Mouse (Mus musculus) MEL (cell line): ENCODE results near the gene Olfr672. TPM values are rescaled to one million over a fixed set of nuclear protein-coding genes. Genes with fewer than 3 reads are reported as not detected.
"Not testable (repeated sequence)": the region's sequence is repeated elsewhere in the genome, so short reads cannot be mapped to it uniquely, and the experiment has no call there.

Experiments used
- DNase-seq: peaks from one replicate; pipeline ENCODE4 v3.0.0; 2011; ENCODE audit warnings: low read depth, low spot score
- H3K27ac ChIP-seq: 2 replicates; pipeline ENCODE4 v1.5.1; 2012; ENCODE audit warnings: low read depth, mild to moderate bottlenecking, control low read depth, low read length, moderate library complexity; ENCODE audit not compliant: control insufficient read depth
- H3K27me3 ChIP-seq, 2 experiments: fragments of 150-350 bp in 1 of 2; sonication (generic) in 1 of 2; 2 replicates each; pipeline ENCODE4 v1.6.1; 2012; ENCODE audit warnings: low read length in 2 of 2, mild to moderate bottlenecking in 2 of 2, improper control_type of control experiment in 1 of 2, moderate library complexity in 1 of 2; ENCODE audit not compliant: insufficient read depth in 2 of 2, control insufficient read depth in 1 of 2
- H3K36me3 ChIP-seq, 2 experiments: 2 replicates each; pipeline ENCODE4 v1.6.1; 2012 to 2014; ENCODE audit warnings: low read length in 2 of 2, improper control_type of control experiment in 1 of 2, inconsistent platforms in 1 of 2, mild to moderate bottlenecking in 1 of 2; ENCODE audit not compliant: insufficient read depth in 2 of 2, control insufficient read depth in 1 of 2
- H3K4me1 ChIP-seq, 2 experiments: fragments of 150-350 bp in 1 of 2; sonication (generic) in 1 of 2; 2 replicates each; pipeline ENCODE4 v1.6.1; 2012; ENCODE audit warnings: low read length in 2 of 2, improper control_type of control experiment in 1 of 2, mild to moderate bottlenecking in 1 of 2; ENCODE audit not compliant: insufficient read depth in 2 of 2, control insufficient read depth in 1 of 2
- H3K4me3 ChIP-seq, 2 experiments: fragments of 150-350 bp in 1 of 2; sonication (generic) in 1 of 2; 2 replicates each; pipeline ENCODE4 v1.5.1; 2012; ENCODE audit warnings: low read depth in 2 of 2, low read length in 2 of 2, mild to moderate bottlenecking in 2 of 2, moderate library complexity in 2 of 2, control low read depth in 1 of 2, improper control_type of control experiment in 1 of 2; ENCODE audit not compliant: control insufficient read depth in 1 of 2, insufficient read depth in 1 of 2
- H3K79me2 ChIP-seq: 2 replicates; pipeline ENCODE4 v1.6.1; 2012; ENCODE audit warnings: mild to moderate bottlenecking, low read length, moderate library complexity; ENCODE audit not compliant: control insufficient read depth, poor library complexity, insufficient read depth
- H3K9ac ChIP-seq: 2 replicates; pipeline ENCODE4 v1.6.1; 2012; ENCODE audit warnings: low read depth, mild to moderate bottlenecking, control low read depth, low read length, moderate library complexity; ENCODE audit not compliant: control insufficient read depth, poor library complexity, severe bottlenecking
- H3K9me3 ChIP-seq: fragments of 150-350 bp; sonication (generic); replicated peaks from 2 replicates; pipeline ENCODE4 v1.6.1; 2012; ENCODE audit warnings: mild to moderate bottlenecking, low read length, improper control_type of control experiment, moderate library complexity; ENCODE audit not compliant: insufficient read depth
- BHLHE40 ChIP-seq: IDR thresholded peaks from 2 replicates; pipeline ENCODE4 v1.6.1; 2012; ENCODE audit warnings: low read depth, mild to moderate bottlenecking, inconsistent platforms, low read length, improper control_type of control experiment, borderline replicate concordance
- CHD1 ChIP-seq: IDR thresholded peaks from 2 replicates; pipeline ENCODE4 v1.6.1; 2012; ENCODE audit warnings: low read depth, mild to moderate bottlenecking, inconsistent platforms, low read length, improper control_type of control experiment
- ELF1 ChIP-seq: IDR thresholded peaks from 2 replicates; pipeline ENCODE4 v1.6.1; 2014; ENCODE audit warnings: low read depth, mild to moderate bottlenecking, inconsistent platforms, low read length, improper control_type of control experiment, moderate library complexity
- GABPA ChIP-seq: IDR thresholded peaks from 2 replicates; pipeline ENCODE4 v1.6.1; 2012; ENCODE audit warnings: low read depth, mild to moderate bottlenecking, inconsistent platforms, low read length, improper control_type of control experiment, moderate library complexity
- KAT2A ChIP-seq: conservative IDR thresholded peaks from 2 replicates; pipeline ENCODE4 v1.6.1; 2012; ENCODE audit warnings: low read depth, low read length, improper control_type of control experiment, inconsistent platforms
- MAFK ChIP-seq: IDR thresholded peaks from 2 replicates; pipeline ENCODE4 v1.6.1; 2011; ENCODE audit warnings: low read depth, mild to moderate bottlenecking, low read length, improper control_type of control experiment, borderline replicate concordance
- MAX ChIP-seq: IDR thresholded peaks from 2 replicates; pipeline ENCODE4 v1.6.1; 2011; ENCODE audit warnings: low read length, improper control_type of control experiment
- MEF2A ChIP-seq: IDR thresholded peaks from 2 replicates; pipeline ENCODE4 v1.6.1; 2014; ENCODE audit warnings: low read depth, mild to moderate bottlenecking, inconsistent platforms, low read length, improper control_type of control experiment; ENCODE audit not compliant: poor library complexity, insufficient replicate concordance, severe bottlenecking; ENCODE audit errors: extremely low read depth
- MYB ChIP-seq: IDR thresholded peaks from 2 replicates; pipeline ENCODE4 v1.6.1; 2011; ENCODE audit warnings: mild to moderate bottlenecking, low read depth, low read length, improper control_type of control experiment
- MYC ChIP-seq: IDR thresholded peaks from 2 replicates; pipeline ENCODE4 v1.6.1; 2011; ENCODE audit warnings: low read depth, mild to moderate bottlenecking, low read length, improper control_type of control experiment, moderate library complexity
- NELFE ChIP-seq: IDR thresholded peaks from 2 replicates; pipeline ENCODE4 v1.6.1; 2011; ENCODE audit warnings: low read depth, low read length, improper control_type of control experiment
- NRF1 ChIP-seq: IDR thresholded peaks from 2 replicates; pipeline ENCODE4 v1.6.1; 2014; ENCODE audit warnings: low read depth, mild to moderate bottlenecking, inconsistent platforms, low read length, improper control_type of control experiment, moderate library complexity; ENCODE audit not compliant: poor library complexity, insufficient read depth, severe bottlenecking
- POLR2AphosphoS5 ChIP-seq: IDR thresholded peaks from 2 replicates; pipeline ENCODE4 v1.6.1; 2012; ENCODE audit warnings: low read depth, borderline replicate concordance, mild to moderate bottlenecking, inconsistent platforms, low read length, moderate library complexity, mixed read lengths
- RAD21 ChIP-seq: IDR thresholded peaks from 2 replicates; pipeline ENCODE4 v1.6.1; 2011; ENCODE audit warnings: mild to moderate bottlenecking, low read depth, low read length, improper control_type of control experiment
- UBTF ChIP-seq: IDR thresholded peaks from 2 replicates; pipeline ENCODE4 v1.6.1; 2012; ENCODE audit warnings: low read depth, mild to moderate bottlenecking, inconsistent platforms, low read length, improper control_type of control experiment, moderate library complexity, borderline replicate concordance; ENCODE audit not compliant: insufficient read depth
- polyA plus RNA-seq, 2 experiments: library from polyadenylated mRNA; stranded (reverse) in 1 of 2; unstranded in 1 of 2; fragments of >175 nt in 1 of 2; fragments of >200 nt in 1 of 2; gene quantifications; 2 replicates each; pipeline versions ENCODE4 v1.2.1 to v1.2.4; 2012; ENCODE audit warnings: low replicate concordance in 2 of 2, low read depth in 1 of 2; ENCODE audit not compliant: insufficient read length in 2 of 2, insufficient read depth in 1 of 2, missing spikeins in 1 of 2
- total RNA-seq: library from RNA; depleted of rRNA; stranded (reverse); fragments of 300-350 nt; gene quantifications from 2 replicates; pipeline ENCODE4 v1.2.3, GENCODE M21; 2012; rRNA removed

Olfr672 gene
- total and polyA plus RNA-seq, 3 experiments: not detected

DNA sequence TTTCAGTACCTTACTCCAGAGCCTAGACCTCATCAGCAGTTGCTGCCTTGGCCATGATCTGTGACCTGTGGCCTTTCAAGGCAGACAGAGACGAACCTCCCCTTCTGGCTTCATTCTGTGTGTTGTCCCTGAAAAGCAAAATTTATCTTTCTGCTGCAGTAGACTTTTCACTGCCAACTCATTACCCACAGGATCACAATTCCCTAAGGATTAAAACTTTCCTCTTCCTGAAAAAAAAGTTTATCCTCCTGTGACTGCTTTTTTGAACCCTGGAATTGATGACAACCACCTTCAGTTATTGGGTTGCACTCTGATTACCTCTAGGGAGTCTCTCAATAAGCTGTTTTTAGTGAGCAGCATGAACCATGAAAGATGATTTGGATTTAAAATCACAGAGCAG, 39.3 kb downstream of the Olfr672 start, which contains the start of gene Olfr670:
Olfr670 (minus strand) TSS at position 101 of the 400 bp plus-strand sequence.
- Histone ChIP-seq H3K27ac (no peak within 1 kb of the TSS), H3K27me3 (no peaks in the 10 kb centered on the region), H3K9ac (no peak within 1 kb of the TSS), H3K79me2 (no peaks in the 10 kb centered on the region), H3K4me3 (no peak within 1 kb of the TSS), H3K4me1 (no peaks in the 10 kb centered on the region), H3K36me3 (no peaks in the 10 kb centered on the region), H3K9me3 (no peaks in the 10 kb centered on the region)
- TF ChIP-seq CHD1 (no peak), MAFK (no peak), POLR2AphosphoS5 (no peak), UBTF (no peak), KAT2A (no peak), RAD21 (no peak), NRF1 (no peak), MAX (no peak), ELF1 (no peak), MEF2A (no peak), BHLHE40 (no peak), MYB (no peak), NELFE (no peak), MYC (no peak), GABPA (no peak)
- DNase-seq: no peak

DNA sequence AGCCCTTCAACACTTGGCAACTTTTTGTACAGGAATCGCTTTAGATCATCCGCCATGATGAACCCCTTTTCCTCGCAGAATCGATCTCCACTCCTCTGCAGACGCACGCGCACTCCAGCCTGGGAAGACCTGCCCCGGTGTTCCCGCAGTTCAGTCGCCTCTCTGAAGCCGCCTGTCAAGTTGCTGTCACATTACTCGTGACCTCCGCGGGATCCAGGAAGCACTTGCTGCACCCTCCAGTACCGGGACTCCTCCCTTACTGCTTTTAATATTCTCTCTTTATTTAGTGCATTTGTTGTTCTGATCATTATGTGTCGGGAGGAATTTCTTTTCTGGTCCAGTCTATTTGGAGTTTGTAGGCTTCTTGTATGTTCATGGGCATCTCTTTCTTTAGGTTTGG, 51.6 kb downstream of the Olfr672 start:
- not testable (repeated sequence) for H3K9me3 ChIP-seq, DNase-seq

More for the DNA sequence above, 51.6 kb downstream of the Olfr672 start:
- H3K36me3 ChIP-seq, H3K79me2 ChIP-seq, H3K4me3 ChIP-seq, H3K9ac ChIP-seq, H3K27me3 ChIP-seq, H3K4me1 ChIP-seq, H3K27ac ChIP-seq: not testable (repeated sequence)

Other genes starting within 250 kb of the Olfr672 start
- not detected in 2 replicates for gene Usp17le, start 224.6 kb downstream of the Olfr672 start, total RNA-seq
- not detected for gene Usp17le, start 224.6 kb downstream of the Olfr672 start, polyA plus RNA-seq
- not detected in 2 replicates for gene Usp17lb, start 159.4 kb downstream of the Olfr672 start, total RNA-seq
- gene Usp17lb, start 159.4 kb downstream of the Olfr672 start, polyA plus RNA-seq: not detected
- gene Usp17la, start 145.0 kb downstream of the Olfr672 start, total RNA-seq: not detected in 2 replicates
- gene Usp17la, start 145.0 kb downstream of the Olfr672 start, polyA plus RNA-seq: not detected
- not detected in 2 replicates for gene Olfr665, start 124.0 kb downstream of the Olfr672 start, total RNA-seq
- not detected for gene Olfr665, start 124.0 kb downstream of the Olfr672 start, polyA plus RNA-seq
- gene Olfr666, start 106.1 kb downstream of the Olfr672 start, total RNA-seq: not detected in 2 replicates
- gene Olfr666, start 106.1 kb downstream of the Olfr672 start, polyA plus RNA-seq: not detected
- gene Olfr667, start 80.5 kb downstream of the Olfr672 start, total RNA-seq: not detected in 2 replicates
- gene Olfr667, start 80.5 kb downstream of the Olfr672 start, polyA plus RNA-seq: not detected
- not detected in 2 replicates for gene Olfr668, start 74.0 kb downstream of the Olfr672 start, total RNA-seq
- not detected for gene Olfr668, start 74.0 kb downstream of the Olfr672 start, polyA plus RNA-seq
- gene Olfr669, start 67.8 kb downstream of the Olfr672 start, total RNA-seq: not detected in 2 replicates
- not detected for gene Olfr669, start 67.8 kb downstream of the Olfr672 start, polyA plus RNA-seq
- gene Olfr670, start 39.4 kb downstream of the Olfr672 start, total RNA-seq: not detected in 2 replicates
- gene Olfr670, start 39.4 kb downstream of the Olfr672 start, polyA plus RNA-seq: not detected
- gene Olfr671, start 22.9 kb downstream of the Olfr672 start, total RNA-seq: not detected in 2 replicates
- gene Olfr671, start 22.9 kb downstream of the Olfr672 start, polyA plus RNA-seq: not detected
- not detected in 2 replicates for gene Olfr675, start 26.4 kb upstream of the Olfr672 start, total RNA-seq
- gene Olfr675, start 26.4 kb upstream of the Olfr672 start, polyA plus RNA-seq: not detected
- gene Olfr676, start 30.7 kb upstream of the Olfr672 start, total RNA-seq: not detected in 2 replicates
- gene Olfr676, start 30.7 kb upstream of the Olfr672 start, polyA plus RNA-seq: not detected
- not detected in 2 replicates for gene Olfr677, start 49.3 kb upstream of the Olfr672 start, total RNA-seq
- gene Olfr677, start 49.3 kb upstream of the Olfr672 start, polyA plus RNA-seq: not detected
- gene Olfr678, start 62.4 kb upstream of the Olfr672 start, total RNA-seq: not detected in 2 replicates
- gene Olfr678, start 62.4 kb upstream of the Olfr672 start, polyA plus RNA-seq: not detected
- not detected in 2 replicates for gene Olfr679, start 79.2 kb upstream of the Olfr672 start, total RNA-seq
- gene Olfr679, start 79.2 kb upstream of the Olfr672 start, polyA plus RNA-seq: not detected
- gene Olfr680-ps1, start 90.8 kb upstream of the Olfr672 start, total RNA-seq: not detected in 2 replicates
- not detected for gene Olfr680-ps1, start 90.8 kb upstream of the Olfr672 start, polyA plus RNA-seq
- gene Olfr681, start 114.8 kb upstream of the Olfr672 start, total RNA-seq: not detected in 2 replicates
- not detected for gene Olfr681, start 114.8 kb upstream of the Olfr672 start, polyA plus RNA-seq
- gene Olfr683, start 145.0 kb upstream of the Olfr672 start, total RNA-seq: not detected in 2 replicates
- gene Olfr683, start 145.0 kb upstream of the Olfr672 start, polyA plus RNA-seq: not detected
- not detected in 2 replicates for gene Olfr684, start 161.6 kb upstream of the Olfr672 start, total RNA-seq
- not detected for gene Olfr684, start 161.6 kb upstream of the Olfr672 start, polyA plus RNA-seq
- gene Olfr685, start 184.0 kb upstream of the Olfr672 start, total RNA-seq: not detected in 2 replicates
- not detected for gene Olfr685, start 184.0 kb upstream of the Olfr672 start, polyA plus RNA-seq
- not detected in 2 replicates for gene Olfr686, start 205.5 kb upstream of the Olfr672 start, total RNA-seq
- gene Olfr686, start 205.5 kb upstream of the Olfr672 start, polyA plus RNA-seq: not detected